Mouse (Mus musculus) liver, embryonic 14.5 days (tissue): Measurements from ENCODE around the gene Prr22. TPM values are rescaled to one million over a fixed set of nuclear protein-coding genes. Genes with fewer than 3 reads are reported as not detected.

ENCODE experiments used
- ATAC-seq: fragments of 200-750 bp; cut with Nextera tagmentation; 2 replicates; pipeline ENCODE4 v1.8.0; 2017; ENCODE audit warnings: moderate number of reproducible peaks, mild to moderate bottlenecking, moderate library complexity; ENCODE audit not compliant: insufficient read depth
- DNase-seq, 3 experiments: peaks; one replicate each; pipeline ENCODE4 v3.0.0-alpha.2; 2012 to 2013; ENCODE audit warnings: low read depth in 3 of 3, low spot score in 3 of 3
- H3K27ac ChIP-seq: fragments of 300-500 bp; sonication (generic); 2 replicates; pipeline ENCODE4 v1.5.1; 2014; ENCODE audit warnings: moderate library complexity, mild to moderate bottlenecking, control low read depth, inconsistent platforms
- H3K27me3 ChIP-seq: fragments of 300-500 bp; sonication (generic); 2 replicates; pipeline ENCODE4 v1.6.1; 2014; ENCODE audit warnings: mild to moderate bottlenecking, low read length, moderate library complexity; ENCODE audit not compliant: control insufficient read depth, insufficient read depth
- H3K36me3 ChIP-seq: fragments of 300-500 bp; sonication (generic); replicated peaks from 2 replicates; pipeline ENCODE4 v1.6.1; 2014; ENCODE audit warnings: low read depth; ENCODE audit not compliant: control insufficient read depth, insufficient read depth
- H3K4me1 ChIP-seq, 2 experiments: fragments of 200-500 bp in 1 of 2; fragments of 300-500 bp in 1 of 2; sonication (generic) in 1 of 2; replicated peaks; 2 replicates each; pipeline ENCODE4 v1.6.1; 2012 to 2014; ENCODE audit warnings: antibody characterized with exemption in 1 of 2, inconsistent platforms in 1 of 2, low read length in 1 of 2; ENCODE audit not compliant: control insufficient read depth in 2 of 2, insufficient read depth in 2 of 2
- H3K4me2 ChIP-seq: fragments of 300-500 bp; sonication (generic); 2 replicates; pipeline ENCODE4 v1.6.1; 2014; ENCODE audit warnings: low read depth, mild to moderate bottlenecking, control low read depth, moderate library complexity
- H3K4me3 ChIP-seq, 2 experiments: fragments of 200-500 bp in 1 of 2; fragments of 300-500 bp in 1 of 2; sonication (generic) in 1 of 2; 2 replicates each; pipeline ENCODE4 v1.5.1; 2012 to 2014; ENCODE audit warnings: low read depth in 2 of 2, low read length in 2 of 2, mild to moderate bottlenecking in 2 of 2, control low read depth in 1 of 2, inconsistent platforms in 1 of 2, moderate library complexity in 1 of 2; ENCODE audit not compliant: insufficient read depth in 1 of 2
- H3K9ac ChIP-seq: fragments of 300-500 bp; sonication (generic); replicated peaks from 2 replicates; pipeline ENCODE4 v1.6.1; 2014; ENCODE audit warnings: mild to moderate bottlenecking, control low read depth, moderate library complexity
- H3K9me3 ChIP-seq: fragments of 300-500 bp; sonication (generic); 2 replicates; pipeline ENCODE4 v1.6.1; 2016; ENCODE audit warnings: low read length, mixed read lengths; ENCODE audit not compliant: control insufficient read depth
- CTCF ChIP-seq: IDR thresholded peaks from 2 replicates; pipeline ENCODE4 v1.5.1; 2016; ENCODE audit warnings: antibody characterized with exemption, low read depth, control low read depth
- EP300 ChIP-seq: IDR thresholded peaks from 2 replicates; pipeline ENCODE4 v1.6.1; 2016; ENCODE audit warnings: antibody characterized with exemption, low read depth
- WGBS: fragments of 180-500 bp; shearing (Covaris S2); extraction: QIAGEN DNeasy Blood & Tissue Kit; methylation state at CpG from one replicate; pipeline ENCODE4 v1.1.7; 2014; ENCODE audit not compliant: insufficient replicate concordance; 5-methylcytosine and 5-hydroxymethylcytosine counted together
- polyA plus RNA-seq, 2 experiments: library from polyadenylated mRNA; depleted of rRNA in 1 of 2; stranded (reverse) in 1 of 2; unstranded in 1 of 2; fragments of >200 nt; fragmentation: Nextera tagmentation in 1 of 2; extraction: Ambion mirVana in 1 of 2; gene quantifications; 2 replicates each; pipeline versions ENCODE4 v1.2.1 to v1.2.3; 2012 to 2014

Gene Prr22
- polyA plus RNA-seq, 2 experiments: 0.52 to 1.2 TPM

DNA sequence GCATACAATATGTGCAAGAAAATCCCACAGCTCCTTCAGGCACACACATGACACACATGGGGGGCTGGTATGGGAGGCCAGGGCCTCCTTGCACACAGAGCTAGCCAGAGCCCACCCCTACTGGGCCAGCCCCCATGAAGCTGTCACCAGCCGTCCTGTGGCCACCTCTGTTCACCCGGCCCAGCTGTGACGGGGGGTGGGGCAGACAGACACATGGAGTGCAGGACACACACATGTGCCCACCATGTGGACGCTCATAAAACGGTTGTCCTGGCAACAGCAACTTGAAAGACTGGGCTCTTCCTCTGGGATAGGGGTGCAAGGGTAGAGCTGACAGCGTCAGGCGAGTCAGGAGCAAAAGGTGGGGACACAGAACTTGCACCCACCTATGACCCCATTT is 10.8 kb upstream of the Prr22 start:
- Histone ChIP-seq H3K27ac (no peak overlapping the region), H3K4me3 (no peak overlapping the region), H3K36me3 (no peaks in the 10 kb centered on the region), H3K27me3 (peaks cover 32% of the 10 kb centered on the region), H3K4me1 (peaks cover 37 to 44% of the 10 kb centered on the region in 2 experiments), H3K9ac (no peak overlapping the region), H3K9me3 (no peaks in the 10 kb centered on the region), H3K4me2 (no peak overlapping the region)
- DNase-seq (no peak), ATAC-seq (no peak)
- no peak for TF ChIP-seq EP300
- no peak for TF ChIP-seq CTCF
- 63% methylated on average over 7 of the region's 7 CpGs for WGBS

DNA sequence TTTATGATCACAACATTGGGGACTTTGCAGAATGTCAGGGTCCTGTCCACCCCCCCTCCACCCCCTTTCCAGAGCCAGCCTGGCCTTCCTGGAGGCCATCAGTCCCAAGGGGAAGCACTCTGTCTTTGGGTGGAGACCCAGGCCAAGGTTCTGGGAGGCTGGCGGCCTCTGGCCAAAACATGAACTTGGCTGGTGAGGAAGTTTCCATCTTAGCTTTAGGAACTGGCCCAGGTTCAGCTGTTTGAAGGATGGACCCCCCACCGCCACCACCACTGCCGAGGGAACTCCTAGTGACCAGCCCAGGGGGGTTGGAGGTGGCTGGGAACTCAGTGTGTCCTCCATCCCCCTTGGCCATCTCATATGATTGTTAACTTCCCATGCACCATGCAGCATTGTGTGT is 9.0 kb upstream of the Prr22 start:
- ATAC-seq (no peak), DNase-seq (no peak)
- H3K4me1 ChIP-seq: peaks cover 43 to 50% of the 10 kb centered on the region in 2 experiments
- 59% methylated on average over 3 of the region's 3 CpGs for WGBS
- H3K4me2 ChIP-seq: peak overlapping the region; percentile 87; the same call in 1 of the 2 replicates
- no peak overlapping the region for H3K27ac ChIP-seq
- H3K27me3 ChIP-seq: peaks cover 14% of the 10 kb centered on the region
- no peaks in the 10 kb centered on the region for H3K36me3 ChIP-seq
- no peak overlapping the region; a peak in 1 of 4 replicates for H3K4me3 ChIP-seq
- H3K9me3 ChIP-seq: no peaks in the 10 kb centered on the region
- no peak for TF ChIP-seq EP300
- TF ChIP-seq CTCF: no peak
- no peak overlapping the region for H3K9ac ChIP-seq

DNA sequence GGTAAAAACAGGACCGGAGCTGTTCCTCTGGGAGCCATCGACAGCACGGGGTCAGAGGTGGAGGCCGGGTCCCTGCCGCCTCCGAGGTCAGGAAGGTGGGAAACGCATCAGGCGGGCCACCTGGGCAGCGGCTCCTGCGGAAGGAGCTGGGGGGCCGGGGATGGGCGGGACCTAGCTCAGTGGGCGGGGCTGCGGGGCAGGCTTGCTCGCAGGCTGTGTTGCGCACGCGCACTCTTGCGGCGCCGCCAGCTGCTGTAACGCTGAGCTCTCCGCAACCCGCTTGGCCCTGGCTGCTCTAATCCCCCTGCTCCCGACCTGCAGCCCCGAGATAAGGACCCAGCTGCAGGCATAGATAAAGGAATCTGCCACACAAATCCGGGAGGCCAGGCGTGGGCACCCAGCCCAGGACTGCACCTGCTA is 8.0 kb upstream of the Prr22 start:
- Histone ChIP-seq H3K9ac (peak overlapping the region; percentile 65), H3K27ac (peak overlapping the region; percentile 81), H3K4me3 (peak overlapping the region; percentile 49 to 55), H3K4me2 (peak overlapping the region; percentile 87), H3K36me3 (peaks cover 3% of the 10 kb centered on the region; the same call in 1 of the 2 replicates), H3K9me3 (no peaks in the 10 kb centered on the region), H3K4me1 (peaks cover 43 to 47% of the 10 kb centered on the region in 2 experiments), H3K27me3 (peaks cover 6% of the 10 kb centered on the region)
- DNase-seq: peak; percentile 93 to 94 (median 94)
- peak; percentile 95 for TF ChIP-seq EP300
- no peak for TF ChIP-seq CTCF
- WGBS: 0% methylated on average over 23 of the region's 28 CpGs
- peak; percentile 71 for ATAC-seq

DNA sequence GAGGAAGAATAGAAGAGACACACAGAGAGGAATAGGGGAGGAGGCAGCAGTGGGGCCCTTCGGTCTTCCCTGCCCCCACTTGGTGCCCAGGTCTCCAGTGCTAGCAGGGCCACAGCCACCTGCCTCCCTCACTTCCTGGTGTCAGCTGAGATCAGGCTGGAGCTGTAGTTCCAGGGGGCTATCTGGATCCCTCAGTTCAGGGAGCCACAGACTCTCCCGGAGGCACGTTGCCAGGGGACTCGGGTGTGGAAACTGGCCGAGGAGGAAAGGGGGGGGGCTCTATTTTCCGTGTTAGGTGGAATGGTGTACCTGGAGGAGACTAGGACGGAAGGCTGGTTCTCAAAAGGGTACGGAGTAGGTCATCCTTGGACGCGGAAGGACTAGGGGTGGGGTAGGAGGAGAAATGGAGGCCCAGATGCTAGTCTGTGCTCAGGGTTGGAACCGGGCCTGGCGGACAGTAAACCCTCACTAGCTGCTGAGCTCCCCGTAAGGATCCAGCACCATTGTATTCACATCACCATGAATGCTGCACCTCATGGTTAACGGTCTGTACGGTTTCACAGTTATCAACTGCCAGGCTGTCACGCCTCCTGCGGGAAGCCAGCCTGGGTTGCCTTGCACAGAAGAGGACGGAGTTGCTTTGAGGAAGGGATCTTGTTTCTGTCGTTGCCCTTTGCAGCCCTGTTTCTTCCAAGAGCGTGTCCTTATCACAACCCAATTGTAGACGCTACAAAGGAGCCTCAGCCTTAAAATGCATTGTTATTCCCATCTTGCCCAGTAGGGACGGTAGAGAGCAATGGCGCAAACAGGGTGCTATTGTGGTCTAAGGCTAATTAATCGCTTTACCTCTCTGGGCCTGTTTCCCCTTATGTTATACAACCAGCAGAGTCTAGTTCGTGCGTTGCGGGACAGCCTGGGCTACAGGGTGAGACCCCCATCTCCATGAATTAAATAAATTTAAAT is 7.0 kb upstream of the Prr22 start:
- DNase-seq (peak; percentile 84 to 88 (median 84)), ATAC-seq (peak; percentile 8; the same call in 1 of the 2 replicates)
- Histone ChIP-seq H3K9ac (peak overlapping the region; percentile 43), H3K4me3 (peak overlapping the region; percentile 13 to 55), H3K4me1 (peaks cover 38 to 40% of the 10 kb centered on the region in 2 experiments), H3K9me3 (no peaks in the 10 kb centered on the region), H3K27ac (peak overlapping the region; percentile 81), H3K4me2 (peak overlapping the region; percentile 87), H3K36me3 (peaks cover 5% of the 10 kb centered on the region), H3K27me3 (0 out of 2 replicates have a peak, but pooled peaks cover 3% of the 10 kb centered on the region)
- 22% methylated on average over 27 of the region's 27 CpGs for WGBS
- TF ChIP-seq EP300: no peak
- peak; percentile 100 for TF ChIP-seq CTCF

DNA sequence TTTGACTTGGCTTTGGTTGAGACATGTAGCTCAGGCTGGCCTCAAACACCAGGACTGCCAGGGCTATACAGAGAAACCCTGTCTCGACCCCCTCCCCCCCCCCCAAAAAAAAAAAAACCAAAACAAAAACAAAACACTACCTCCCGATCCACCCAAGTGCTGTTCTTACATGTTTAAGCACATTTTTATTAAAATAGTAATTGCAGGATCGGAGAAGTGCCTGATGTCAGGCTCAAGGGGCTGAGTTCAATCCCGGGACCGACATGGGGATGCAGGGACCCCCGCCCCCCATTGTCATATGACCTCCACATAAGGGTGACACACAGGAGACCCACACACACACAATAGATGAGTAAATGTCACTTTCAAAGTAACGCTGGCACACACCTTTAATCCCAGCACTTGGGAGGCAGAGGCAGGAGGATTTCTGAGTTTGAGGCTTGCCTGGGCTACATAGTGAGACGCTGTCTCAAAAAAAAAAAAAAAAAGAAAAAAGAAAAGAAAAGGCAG is 6.3 kb upstream of the Prr22 start:
- TF ChIP-seq EP300: no peak
- TF ChIP-seq CTCF: no peak
- Histone ChIP-seq H3K27ac (peak overlapping the region; percentile 92), H3K4me3 (peak overlapping the region; percentile 81 to 84; a peak in 3 of 4 replicates), H3K9me3 (no peaks in the 10 kb centered on the region), H3K36me3 (peaks cover 8% of the 10 kb centered on the region), H3K9ac (peak overlapping the region; percentile 90; the same call in 1 of the 2 replicates), H3K4me2 (peak overlapping the region; percentile 87), H3K27me3 (0 out of 2 replicates have a peak, but pooled peaks cover 3% of the 10 kb centered on the region), H3K4me1 (peaks cover 33 to 35% of the 10 kb centered on the region in 2 experiments)
- ATAC-seq: no peak
- WGBS: 55% methylated on average over 8 of the region's 8 CpGs
- DNase-seq: no peak
